Mouse (Mus musculus) forebrain, embryonic 14.5 days (tissue): ENCODE data around the gene Capn1. TPM values are rescaled to one million over a fixed set of nuclear protein-coding genes. Genes with fewer than 3 reads are reported as not detected.
"Not testable (repeated sequence)": the region's sequence is repeated elsewhere in the genome, so short reads cannot be mapped to it uniquely, and the experiment has no call there.

Source experiments
- ATAC-seq: fragments of 200-750 bp; cut with Nextera tagmentation; 2 replicates; pipeline ENCODE4 v1.8.0; 2017; ENCODE audit warnings: mild to moderate bottlenecking, moderate library complexity
- DNase-seq: peaks from one replicate; pipeline ENCODE4 v3.0.0-alpha.2; 2015; ENCODE audit warnings: low spot score
- H3K27ac ChIP-seq: fragments of 300-500 bp; sonication (generic); 2 replicates; pipeline ENCODE4 v1.5.1; 2014; ENCODE audit warnings: low read depth, mild to moderate bottlenecking, control low read depth, low read length, moderate library complexity
- H3K27me3 ChIP-seq: fragments of 300-500 bp; sonication (generic); replicated peaks from 2 replicates; pipeline ENCODE4 v1.6.1; 2014; ENCODE audit warnings: low read length, control low read depth, mixed read lengths; ENCODE audit not compliant: control insufficient read depth, insufficient read depth
- H3K36me3 ChIP-seq: fragments of 300-500 bp; sonication (generic); 2 replicates; pipeline ENCODE4 v1.6.1; 2014; ENCODE audit warnings: low read length, control low read depth; ENCODE audit not compliant: control insufficient read depth, insufficient read depth
- H3K4me1 ChIP-seq: fragments of 300-500 bp; sonication (generic); 2 replicates; pipeline ENCODE4 v1.6.1; 2014; ENCODE audit warnings: antibody characterized with exemption, low read length, control low read depth; ENCODE audit not compliant: control insufficient read depth, insufficient read depth
- H3K4me2 ChIP-seq: fragments of 300-500 bp; sonication (generic); 2 replicates; pipeline ENCODE4 v1.6.1; 2014; ENCODE audit warnings: mild to moderate bottlenecking, control low read depth, low read length
- H3K4me3 ChIP-seq: fragments of 300-500 bp; sonication (generic); 2 replicates; pipeline ENCODE4 v1.5.1; 2014; ENCODE audit warnings: low read depth, low read length, control low read depth
- H3K9ac ChIP-seq: fragments of 300-500 bp; sonication (generic); 2 replicates; pipeline ENCODE4 v1.6.1; 2014; ENCODE audit warnings: mild to moderate bottlenecking, low read length, control low read depth, moderate library complexity
- H3K9me3 ChIP-seq: fragments of 300-500 bp; sonication (generic); replicated peaks from 2 replicates; pipeline ENCODE4 v1.6.1; 2016; ENCODE audit warnings: low read length, control low read depth, mixed read lengths; ENCODE audit not compliant: control insufficient read depth
- WGBS: fragments of 180-500 bp; shearing (Covaris S2); extraction: QIAGEN DNeasy Blood & Tissue Kit; methylation state at CpG from one replicate; pipeline ENCODE4 v1.1.7; 2014; 5-methylcytosine and 5-hydroxymethylcytosine counted together
- polyA plus RNA-seq: library from polyadenylated mRNA; unstranded; fragments of >200 nt; fragmentation: Nextera tagmentation; extraction: Ambion mirVana; gene quantifications from 2 replicates; pipeline ENCODE4 v1.2.1, GENCODE M21; 2014

The Capn1 gene
- polyA plus RNA-seq, 1 experiment from 2014 or later, result 2.4 TPM

- 72% methylated on average over 4 of the region's 4 CpGs for WGBS
- ATAC-seq, result not testable (repeated sequence)
Measured at GRCm38 (mm10) chr19:6044102-6044501, 28.4 kb upstream of the Capn1 start.

GRCm38 (mm10) chr19:6042293-6042692, 26.6 kb upstream of the Capn1 start:
- WGBS, result 84% methylated on average over 9 of the region's 9 CpGs
- DNase-seq, result no peak
- Histone ChIP-seq H3K9me3 (no peaks in the 10 kb centered on the region), H3K27ac (no peak overlapping the region), H3K4me1 (peaks cover 7% of the 10 kb centered on the region), H3K9ac (no peak overlapping the region), H3K36me3 (no peaks in the 10 kb centered on the region), H3K4me3 (no peak overlapping the region), H3K4me2 (no peak overlapping the region), H3K27me3 (no peaks in the 10 kb centered on the region)
- ATAC-seq, result no peak

More at GRCm38 (mm10) chr19:6044102-6044501, 28.4 kb upstream of the Capn1 start:
- H3K9me3 ChIP-seq, H3K4me3 ChIP-seq, H3K4me2 ChIP-seq, H3K27ac ChIP-seq, H3K27me3 ChIP-seq, H3K9ac ChIP-seq: not testable (repeated sequence)
- peak; percentile 71 for DNase-seq
- peaks cover 11% of the 10 kb centered on the region for H3K36me3 ChIP-seq
- peaks cover 15% of the 10 kb centered on the region for H3K4me1 ChIP-seq

GRCm38 (mm10) chr19:6040002-6040401, 24.3 kb upstream of the Capn1 start:
- Histone ChIP-seq H3K4me2 (no peak overlapping the region), H3K27me3 (no peaks in the 10 kb centered on the region)
- ATAC-seq, result no peak

GRCm38 (mm10) chr19:6038326-6038725, 22.6 kb upstream of the Capn1 start:
- H3K27me3 ChIP-seq, result no peaks in the 10 kb centered on the region
- H3K9me3 ChIP-seq, result no peaks in the 10 kb centered on the region
- H3K4me3 ChIP-seq, result no peak overlapping the region
- H3K36me3 ChIP-seq, result no peaks in the 10 kb centered on the region
- no peak for ATAC-seq
- no peak overlapping the region for H3K4me2 ChIP-seq
- DNase-seq, result no peak
- H3K9ac ChIP-seq, result no peak overlapping the region
- no peaks in the 10 kb centered on the region for H3K4me1 ChIP-seq
- WGBS, result 81% methylated on average over 7 of the region's 7 CpGs
- H3K27ac ChIP-seq, result no peak overlapping the region

More at GRCm38 (mm10) chr19:6040002-6040401, 24.3 kb upstream of the Capn1 start:
- no peak overlapping the region for H3K9ac ChIP-seq
- no peaks in the 10 kb centered on the region for H3K4me1 ChIP-seq
- no peak overlapping the region for H3K27ac ChIP-seq
- H3K36me3 ChIP-seq, result no peaks in the 10 kb centered on the region
- no peak overlapping the region for H3K4me3 ChIP-seq
- DNase-seq, result no peak
- H3K9me3 ChIP-seq, result no peaks in the 10 kb centered on the region

- Histone ChIP-seq H3K4me1 (no peaks in the 10 kb centered on the region), H3K4me2 (no peak overlapping the region), H3K27ac (no peak overlapping the region), H3K4me3 (no peak overlapping the region), H3K9me3 (no peaks in the 10 kb centered on the region), H3K9ac (no peak overlapping the region), H3K27me3 (no peaks in the 10 kb centered on the region), H3K36me3 (no peaks in the 10 kb centered on the region)
- DNase-seq (no peak), ATAC-seq (no peak)
Measured at GRCm38 (mm10) chr19:6037695-6038094, 22.0 kb upstream of the Capn1 start.

GRCm38 (mm10) chr19:6035966-6036585, 20.4 kb upstream of the Capn1 start:
- Histone ChIP-seq H3K36me3 (no peaks in the 10 kb centered on the region), H3K4me1 (no peaks in the 10 kb centered on the region), H3K9me3 (no peaks in the 10 kb centered on the region), H3K4me3 (no peak overlapping the region), H3K9ac (no peak overlapping the region), H3K4me2 (no peak overlapping the region), H3K27me3 (no peaks in the 10 kb centered on the region), H3K27ac (no peak overlapping the region)
- DNase-seq (no peak), ATAC-seq (no peak)
- 81% methylated on average over 9 of the region's 9 CpGs for WGBS

GRCm38 (mm10) chr19:6030520-6031280, 15.0 kb upstream of the Capn1 start:
- Histone ChIP-seq H3K4me1 (no peaks in the 10 kb centered on the region), H3K27me3 (no peaks in the 10 kb centered on the region), H3K9ac (no peak overlapping the region), H3K36me3 (no peaks in the 10 kb centered on the region), H3K9me3 (no peaks in the 10 kb centered on the region), H3K4me3 (no peak overlapping the region), H3K4me2 (no peak overlapping the region), H3K27ac (no peak overlapping the region)
- 74% methylated on average over 14 of the region's 14 CpGs for WGBS
- DNase-seq (no peak), ATAC-seq (no peak)

GRCm38 (mm10) chr19:6029426-6029825, 13.7 kb upstream of the Capn1 start:
- ATAC-seq (no peak), DNase-seq (no peak)
- no peaks in the 10 kb centered on the region for H3K4me1 ChIP-seq
- no peaks in the 10 kb centered on the region for H3K27me3 ChIP-seq
- no peaks in the 10 kb centered on the region for H3K9me3 ChIP-seq
- H3K27ac ChIP-seq, result no peak overlapping the region
- H3K4me3 ChIP-seq, result no peak overlapping the region
- H3K9ac ChIP-seq, result no peak overlapping the region
- 80% methylated on average over 9 of the region's 9 CpGs for WGBS
- no peak overlapping the region for H3K4me2 ChIP-seq
- no peaks in the 10 kb centered on the region for H3K36me3 ChIP-seq

GRCm38 (mm10) chr19:6028991-6029390, 13.3 kb upstream of the Capn1 start:
- Histone ChIP-seq H3K27ac (no peak overlapping the region), H3K4me2 (no peak overlapping the region), H3K27me3 (no peaks in the 10 kb centered on the region), H3K4me3 (no peak overlapping the region), H3K9me3 (no peaks in the 10 kb centered on the region), H3K36me3 (no peaks in the 10 kb centered on the region), H3K4me1 (no peaks in the 10 kb centered on the region), H3K9ac (no peak overlapping the region)
- DNase-seq (no peak), ATAC-seq (no peak)
- WGBS, result 91% methylated on average over 6 of the region's 6 CpGs
